Mouse (Mus musculus): Measurements from ENCODE around the gene Cxcr2.

Cxcr2 gene

GRCm38 (mm10) chr1:74199046-74199445, 45.3 kb downstream of the Cxcr2 start:
- no peak for DNase-seq

- DNase-seq = no peak
Measured at GRCm38 (mm10) chr1:74201048-74201844, 47.5 kb downstream of the Cxcr2 start.

- DNase-seq = no peak
Measured at GRCm38 (mm10) chr1:74203457-74203856, 49.7 kb downstream of the Cxcr2 start.

GRCm38 (mm10) chr1:74205881-74206280, 52.1 kb downstream of the Cxcr2 start:
- no peak for DNase-seq

GRCm38 (mm10) chr1:74206642-74207041, 52.9 kb downstream of the Cxcr2 start:
- no peak for DNase-seq

DNA sequence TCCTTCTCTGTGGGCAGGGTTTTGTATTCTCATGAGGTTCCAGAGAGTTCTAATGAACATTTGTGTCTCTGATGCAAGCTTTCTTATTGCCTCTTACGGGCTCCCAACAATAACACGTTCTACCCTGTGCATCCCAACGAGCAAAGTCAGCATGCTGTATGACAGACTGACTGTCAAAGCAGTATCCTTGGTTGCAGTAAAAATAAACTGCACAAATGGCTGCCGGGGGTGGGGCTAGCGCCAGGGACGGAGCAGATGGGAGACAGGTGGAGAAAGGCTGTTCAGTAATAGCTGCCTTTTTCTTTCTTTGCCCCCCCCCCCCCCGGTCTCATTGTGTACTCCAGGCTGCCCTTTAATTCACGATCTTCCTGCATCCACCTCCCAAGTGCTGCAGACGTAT, 54.1 kb downstream of the Cxcr2 start:
- DNase-seq = no peak

- DNase-seq = no peak
Measured at GRCm38 (mm10) chr1:74208941-74209340, 55.2 kb downstream of the Cxcr2 start.

All from liver (tissue).